Mouse (Mus musculus): Measurements from ENCODE around the gene Rhox4a2.
"Not testable (repeated sequence)": the region's sequence is repeated elsewhere in the genome, so short reads cannot be mapped to it uniquely, and the experiment has no call there.

Gene Rhox4a2

DNA sequence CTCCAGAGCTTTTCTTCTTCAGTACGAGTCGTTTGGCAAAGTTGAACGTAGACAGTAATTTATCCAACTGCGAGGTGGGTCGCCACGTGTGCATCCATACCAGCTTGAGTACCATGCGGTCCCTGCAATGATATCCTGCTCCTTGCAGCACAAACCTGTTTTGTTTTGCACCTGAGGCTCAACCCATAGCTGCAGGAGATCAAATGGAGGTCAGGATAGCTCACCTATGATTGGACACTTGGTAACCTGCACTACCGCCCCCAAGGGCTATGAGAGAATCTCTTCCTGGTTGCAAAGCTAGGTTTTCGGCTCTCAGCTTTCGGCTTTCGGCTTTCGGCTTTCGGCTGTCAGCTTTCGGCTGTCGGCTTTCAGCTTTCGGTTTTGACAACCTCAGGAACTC, at the start of gene Rhox4a2:
Gene Rhox4a2, plus strand, starts transcription at position 301 of the 400 bp plus-strand sequence.
- not testable (repeated sequence) for DNase-seq

DNA sequence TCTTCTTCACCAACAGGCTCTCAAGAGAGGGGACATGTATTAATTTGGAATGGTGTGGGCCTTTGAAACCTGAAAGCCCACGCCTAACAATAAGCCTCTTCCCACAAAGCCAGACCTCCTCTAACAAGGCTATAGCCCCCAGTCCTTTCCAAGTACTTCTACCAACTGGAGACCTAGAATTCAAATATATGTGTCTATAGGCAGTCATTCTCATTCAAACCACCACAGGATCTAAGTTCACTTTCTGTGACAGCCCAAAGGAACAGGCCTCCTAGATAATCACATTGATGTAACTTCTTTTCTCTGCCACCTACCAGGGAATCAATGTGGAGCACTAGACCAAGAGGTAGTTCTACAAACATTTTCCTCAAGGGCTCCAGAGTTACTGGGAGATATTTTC, 10.9 kb upstream of the Rhox4a2 start, which contains the start of gene Rhox3a2:
Gene Rhox3a2, plus strand, starts transcription at position 301 of the 400 bp plus-strand sequence.
- not testable (repeated sequence) for DNase-seq

DNA sequence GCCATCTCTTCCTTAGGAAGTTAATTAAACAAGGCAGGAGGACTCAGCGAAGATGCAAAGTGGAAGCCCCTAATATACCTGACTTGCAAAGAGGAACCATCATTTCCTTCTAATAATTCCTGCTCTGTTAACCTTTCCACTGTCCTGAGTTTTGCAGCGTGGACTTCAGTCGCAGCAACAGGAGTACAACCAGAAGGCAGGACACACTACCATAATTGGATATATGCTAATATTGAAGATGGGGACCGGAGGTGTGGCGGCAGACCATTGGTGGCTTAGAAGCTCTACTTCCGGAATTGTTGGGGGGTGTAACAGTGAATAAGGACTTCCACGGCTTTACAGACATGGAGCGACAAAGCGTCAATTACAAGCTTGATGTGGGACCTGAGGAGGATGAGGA, 21.1 kb downstream of the Rhox4a2 start, which contains the start of gene Rhox2b:
Gene Rhox2b, plus strand, starts transcription at position 301 of the 400 bp plus-strand sequence.
- DNase-seq: not testable (repeated sequence)

GRCm38 (mm10) chrX:37432194-37432593, 41.5 kb downstream of the Rhox4a2 start, which contains the start of gene Rhox4b:
Gene Rhox4b, plus strand, starts transcription at chrX:37432494.
- not testable (repeated sequence) for DNase-seq

Data from retina, postnatal 1 day (tissue).